Mouse (Mus musculus): ENCODE measurements around the gene Gm14308. TPM values are rescaled to one million over a fixed set of nuclear protein-coding genes. Genes with fewer than 3 reads are reported as not detected.
"Not testable (repeated sequence)": the region's sequence is repeated elsewhere in the genome, so short reads cannot be mapped to it uniquely, and the experiment has no call there.

The Gm14308 gene
- 1 to 10 TPM in 1 of 2 experiments, not detected in 1; 1.0 TPM for total RNA-seq (2021)
- long read RNA-seq, experiment 1, partial matches to known transcripts: 0 of 7 reads
- long read RNA-seq, experiment 1, other reads (novel, unspliced or antisense): 2 of 7 reads
- long read RNA-seq, experiment 2, partial matches to known transcripts: 0 of 3 reads
- long read RNA-seq, experiment 2, other reads (novel, unspliced or antisense): 1 of 3 reads

DNA sequence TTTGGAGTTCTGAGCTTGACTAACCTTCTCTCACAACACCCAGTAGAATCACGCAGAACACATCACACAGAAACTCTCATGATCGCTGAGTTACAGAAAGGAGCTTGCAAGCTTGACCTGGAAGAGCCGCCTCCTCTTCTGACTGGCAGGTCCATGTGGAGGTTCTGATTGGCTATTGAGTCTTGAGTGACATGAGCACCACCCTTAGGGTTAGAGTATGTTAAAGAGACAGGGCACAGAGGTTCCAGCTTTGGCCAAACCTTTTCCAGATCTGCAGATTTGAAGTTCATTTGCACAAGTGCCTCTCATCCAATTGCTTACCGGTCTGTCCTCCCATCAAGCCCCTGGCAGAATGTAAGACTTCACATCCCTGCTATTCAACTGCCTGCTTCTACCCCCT, at the start of gene Gm14308:
Gm14308 (minus strand) TSS at position 101 of the 400 bp plus-strand sequence.
- H3K27ac ChIP-seq; H3K4me3 ChIP-seq; DNase-seq; intact Hi-C loops (cut with DNase I): not testable (repeated sequence)

DNA sequence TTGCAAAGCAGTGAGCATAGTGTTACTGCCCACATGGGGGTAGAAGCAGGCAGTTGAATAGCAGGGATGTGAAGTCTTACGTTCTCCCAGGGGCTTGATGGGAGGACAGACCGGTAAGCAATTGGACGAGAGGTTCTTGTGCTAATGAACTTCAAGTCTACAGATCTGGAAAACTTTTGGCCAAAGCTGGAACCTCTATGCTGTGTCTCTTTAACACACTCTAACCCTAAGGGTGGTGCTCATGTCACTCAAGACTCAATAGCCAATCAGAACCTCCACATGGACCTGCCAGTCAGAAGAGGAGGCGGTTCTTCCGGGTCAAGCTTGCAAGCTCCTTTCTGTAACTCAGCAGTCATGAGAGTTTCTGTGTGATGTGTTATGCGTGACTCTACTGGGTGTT, 34.1 kb upstream of the Gm14308 start, which contains the start of gene Zfp973:
Zfp973 (plus strand) TSS at position 301 of the 400 bp plus-strand sequence.
- H3K4me3 ChIP-seq; H3K27ac ChIP-seq; DNase-seq; intact Hi-C loops (cut with DNase I): not testable (repeated sequence)

Other genes with a start within 250 kb of the Gm14308 start
- gene Gm14435, start 212.8 kb downstream of the Gm14308 start, total RNA-seq (2021): 10 to 100 TPM in 1 of 2 experiments, 1 to 10 TPM in 1; 8.3 to 10.6 TPM
- gene Gm14434, start 149.6 kb downstream of the Gm14308 start, total RNA-seq (2021): not detected
- not detected for gene Zfp967, start 115.3 kb downstream of the Gm14308 start, total RNA-seq (2021)
- gene Zfp973, start 34.2 kb upstream of the Gm14308 start, total RNA-seq (2021): 10 to 100 TPM; 15.0 to 16.7 TPM
- gene Gm14305, start 72.0 kb upstream of the Gm14308 start, total RNA-seq (2021): 1 to 10 TPM; 8.6 to 9.3 TPM
- gene Gm14295, start 162.3 kb upstream of the Gm14308 start, total RNA-seq (2021): 10 to 100 TPM in 1 of 2 experiments, 1 to 10 TPM in 1; 8.6 to 13.4 TPM
- gene Gm14408, start 194.8 kb upstream of the Gm14308 start, total RNA-seq (2021): not detected

Data from gastrocnemius, adult 2 months (tissue).